23 mouse cellular contexts compared by ENCODE assay signal in genomic region chr5:49041259-49041845, GRCm38 (mm10).
DNase-seq lines count a peak whose midpoint lies in the region; ATAC-seq and TF ChIP-seq lines count a peak whose summit lies in the region.
"Had no signal": no experiment of that assay in that cellular context is flagged by ENCODE, and none has a peak within 500 bp of the region (broad histone marks: within the 10 kb centered on the region; RNA-seq: fewer than 3 reads in every experiment).

No protein-coding gene starts in this region.

- no peaks in the 10 kb centered on the region for H3K27me3 ChIP-seq in embryonic facial prominence, embryonic 11.5 days (ENCODE audit: control insufficient read depth, insufficient read depth, low read length)
- no peaks in the 10 kb centered on the region for H3K27me3 ChIP-seq in embryonic facial prominence, embryonic 10.5 days (replicated peaks; ENCODE audit: low read depth, poor library complexity, severe bottlenecking)
- H3K27me3 ChIP-seq in midbrain, embryonic 12.5 days, result no peaks in the 10 kb centered on the region
- H3K27me3 ChIP-seq in midbrain, postnatal 0 days (ENCODE audit: insufficient read depth, low read length), result no peaks in the 10 kb centered on the region
- no peaks in the 10 kb centered on the region for H3K27me3 ChIP-seq in midbrain, embryonic 14.5 days (ENCODE audit: control insufficient read depth, insufficient read depth, low read length)
- H3K27me3 ChIP-seq: embryonic facial prominence, embryonic 13.5 days; limb, embryonic 13.5 days; liver, embryonic 12.5 days had no signal

- H3K9ac ChIP-seq in embryonic facial prominence, embryonic 11.5 days (replicated peaks; ENCODE audit: low read length), result no peak overlapping the region
- no peak overlapping the region for H3K9ac ChIP-seq in midbrain, embryonic 12.5 days (replicated peaks)
- no peak overlapping the region for H3K9ac ChIP-seq in midbrain, postnatal 0 days (replicated peaks; ENCODE audit: low read length, poor library complexity, severe bottlenecking)
- H3K9ac ChIP-seq in midbrain, embryonic 14.5 days (replicated peaks; ENCODE audit: low read length), result no peak overlapping the region
- H3K9ac ChIP-seq: embryonic facial prominence, embryonic 13.5 days; limb, embryonic 13.5 days; liver, embryonic 12.5 days had no signal

- H3K4me2 ChIP-seq in embryonic facial prominence, embryonic 11.5 days (ENCODE audit: low read depth, low read length), result no peak overlapping the region
- H3K4me2 ChIP-seq in midbrain, embryonic 12.5 days (replicated peaks), result no peak overlapping the region
- H3K4me2 ChIP-seq in midbrain, postnatal 0 days (ENCODE audit: low read depth, low read length, poor library complexity, severe bottlenecking), result no peak overlapping the region
- H3K4me2 ChIP-seq in midbrain, embryonic 14.5 days (ENCODE audit: low read length), result no peak overlapping the region
- H3K4me2 ChIP-seq: embryonic facial prominence, embryonic 13.5 days; limb, embryonic 13.5 days; liver, embryonic 12.5 days had no signal

- peak; percentile 2 for DNase-seq in embryonic facial prominence, embryonic 11.5 days (ENCODE audit: low spot score)
- DNase-seq in embryonic facial prominence, embryonic 10.5 days (ENCODE audit: low spot score), result no peak
- no peak for DNase-seq in midbrain, postnatal 0 days (ENCODE audit: low spot score)
- peak; percentile 38 for DNase-seq in midbrain, embryonic 14.5 days
- no peak for DNase-seq in right cerebral cortex, postnatal 25 days
- DNase-seq in cerebellum, adult 11 months, result no peak
- DNase-seq: adrenal gland, postnatal 14 days; cerebellum, adult 9-11 months; gastrocnemius, adult 2 months; kidney, postnatal 4 days; lung, adult 18-20 months; lung, postnatal 10 days; thymus, adult 2 months; thymus, postnatal 4 days had no signal

- no peaks in the 10 kb centered on the region for H3K36me3 ChIP-seq in embryonic facial prominence, embryonic 11.5 days (replicated peaks; ENCODE audit: control insufficient read depth, insufficient read depth, low read depth, low read length)
- H3K36me3 ChIP-seq in embryonic facial prominence, embryonic 10.5 days (replicated peaks), result no peaks in the 10 kb centered on the region
- H3K36me3 ChIP-seq in midbrain, embryonic 12.5 days, result no peaks in the 10 kb centered on the region
- H3K36me3 ChIP-seq in midbrain, postnatal 0 days (ENCODE audit: insufficient read depth, low read length), result no peaks in the 10 kb centered on the region
- no peaks in the 10 kb centered on the region for H3K36me3 ChIP-seq in midbrain, embryonic 14.5 days (ENCODE audit: control insufficient read depth, insufficient read depth, low read length)
- H3K36me3 ChIP-seq: embryonic facial prominence, embryonic 13.5 days; heart, embryonic 10.5 days; hindbrain, embryonic 10.5 days; limb, embryonic 13.5 days; liver, embryonic 12.5 days had no signal

- no peaks in the 10 kb centered on the region for H3K4me1 ChIP-seq in embryonic facial prominence, embryonic 11.5 days (ENCODE audit: control insufficient read depth, insufficient read depth, low read length)
- no peaks in the 10 kb centered on the region for H3K4me1 ChIP-seq in embryonic facial prominence, embryonic 10.5 days
- peaks cover 7% of the 10 kb centered on the region; the same call in 1 of the 2 replicates for H3K4me1 ChIP-seq in midbrain, embryonic 12.5 days
- no peaks in the 10 kb centered on the region for H3K4me1 ChIP-seq in midbrain, postnatal 0 days (ENCODE audit: insufficient read depth, low read length)
- no peaks in the 10 kb centered on the region for H3K4me1 ChIP-seq in midbrain, embryonic 14.5 days (ENCODE audit: control insufficient read depth, insufficient read depth, low read length)
- H3K4me1 ChIP-seq: embryonic facial prominence, embryonic 13.5 days; heart, embryonic 10.5 days; hindbrain, embryonic 10.5 days; limb, embryonic 13.5 days; liver, embryonic 12.5 days had no signal

- 47% methylated on average over 6 of the region's 6 CpGs for WGBS in embryonic facial prominence, embryonic 11.5 days
- WGBS in embryonic facial prominence, embryonic 10.5 days, result 54% methylated on average over 6 of the region's 6 CpGs
- WGBS in midbrain, embryonic 12.5 days, result 28% methylated on average over 6 of the region's 6 CpGs
- WGBS in midbrain, postnatal 0 days, result 22% methylated on average over 6 of the region's 6 CpGs
- 17% methylated on average over 6 of the region's 6 CpGs for WGBS in midbrain, embryonic 14.5 days

- H3K9me3 ChIP-seq in embryonic facial prominence, embryonic 11.5 days (replicated peaks; ENCODE audit: control insufficient read depth, low read length), result no peaks in the 10 kb centered on the region
- H3K9me3 ChIP-seq in embryonic facial prominence, embryonic 10.5 days, result no peaks in the 10 kb centered on the region
- no peaks in the 10 kb centered on the region for H3K9me3 ChIP-seq in midbrain, embryonic 12.5 days
- H3K9me3 ChIP-seq in midbrain, postnatal 0 days (ENCODE audit: low read length), result no peaks in the 10 kb centered on the region
- no peaks in the 10 kb centered on the region for H3K9me3 ChIP-seq in midbrain, embryonic 14.5 days (ENCODE audit: control insufficient read depth, low read length)
- H3K9me3 ChIP-seq: embryonic facial prominence, embryonic 13.5 days; heart, embryonic 10.5 days; hindbrain, embryonic 10.5 days; limb, embryonic 13.5 days; liver, embryonic 12.5 days had no signal

- H3K4me3 ChIP-seq in embryonic facial prominence, embryonic 11.5 days (ENCODE audit: low read depth, low read length), result no peak overlapping the region
- no peak overlapping the region for H3K4me3 ChIP-seq in embryonic facial prominence, embryonic 10.5 days
- no peak overlapping the region for H3K4me3 ChIP-seq in midbrain, embryonic 12.5 days
- H3K4me3 ChIP-seq in midbrain, postnatal 0 days (ENCODE audit: low read depth, low read length), result no peak overlapping the region
- no peak overlapping the region for H3K4me3 ChIP-seq in midbrain, embryonic 14.5 days (replicated peaks; ENCODE audit: low read depth, low read length)
- H3K4me3 ChIP-seq: embryonic facial prominence, embryonic 13.5 days; erythroblast, embryonic 14.5 days; gastrocnemius, adult 2 months; heart, embryonic 10.5 days; hindbrain, embryonic 10.5 days; limb, embryonic 13.5 days; liver, embryonic 12.5 days had no signal

- TF ChIP-seq CTCF in midbrain, postnatal 0 days (IDR thresholded peaks at IDR 0.05), result no peak

- no peak for ATAC-seq in embryonic facial prominence, embryonic 11.5 days (replicated peaks; ENCODE audit: insufficient number of reproducible peaks, low FRiP score, low TSS enrichment, low read depth)
- peak; percentile 77; the same call in 1 of the 2 replicates for ATAC-seq in midbrain, embryonic 12.5 days (ENCODE audit: low FRiP score, low read depth)
- ATAC-seq in midbrain, postnatal 0 days (ENCODE audit: low FRiP score), result no peak
- peak; percentile 62; the same call in 1 of the 2 replicates for ATAC-seq in midbrain, embryonic 14.5 days (ENCODE audit: low FRiP score, low TSS enrichment)
- ATAC-seq: intestine, postnatal 0 days; liver, embryonic 12.5 days had no signal

- H3K27ac ChIP-seq in embryonic facial prominence, embryonic 11.5 days (replicated peaks; ENCODE audit: low read depth, low read length), result no peak overlapping the region
- no peak overlapping the region for H3K27ac ChIP-seq in embryonic facial prominence, embryonic 10.5 days (replicated peaks)
- no peak overlapping the region for H3K27ac ChIP-seq in midbrain, embryonic 12.5 days (replicated peaks)
- H3K27ac ChIP-seq in midbrain, postnatal 0 days (ENCODE audit: low read depth, low read length), result no peak overlapping the region
- H3K27ac ChIP-seq in midbrain, embryonic 14.5 days (replicated peaks; ENCODE audit: low read depth, low read length), result peak overlapping the region; percentile 28; the same call in 1 of the 2 replicates
- H3K27ac ChIP-seq: embryonic facial prominence, embryonic 13.5 days; gastrocnemius, adult 2 months; heart, embryonic 10.5 days; hindbrain, embryonic 10.5 days; limb, embryonic 13.5 days; liver, embryonic 12.5 days; stomach, postnatal 0 days had no signal

Comparison
In these comparisons a context has a peak if more than half of its experiments do, and no peak if none do; other contexts are left out.
1. ATAC-seq: peak in midbrain, embryonic 12.5 days (single experiment) and midbrain, embryonic 14.5 days (single experiment); none in embryonic facial prominence, embryonic 11.5 days (single experiment) and midbrain, postnatal 0 days (single experiment).
2. DNase-seq: peak in embryonic facial prominence, embryonic 11.5 days (single experiment) and midbrain, embryonic 14.5 days (single experiment); none in embryonic facial prominence, embryonic 10.5 days (single experiment), midbrain, postnatal 0 days (single experiment), right cerebral cortex, postnatal 25 days (single experiment) and cerebellum, adult 11 months (single experiment).